Mouse (Mus musculus): ENCODE data around the gene Npdc1.

The Npdc1 gene

GRCm38 (mm10) chr2:25395721-25396596, 3.2 kb upstream of the Npdc1 start, which contains the start of gene Entpd2:
Gene Entpd2 (plus strand): TSS chr2:25395874.
- no peak for DNase-seq (ENCODE audit: low read depth)

DNA sequence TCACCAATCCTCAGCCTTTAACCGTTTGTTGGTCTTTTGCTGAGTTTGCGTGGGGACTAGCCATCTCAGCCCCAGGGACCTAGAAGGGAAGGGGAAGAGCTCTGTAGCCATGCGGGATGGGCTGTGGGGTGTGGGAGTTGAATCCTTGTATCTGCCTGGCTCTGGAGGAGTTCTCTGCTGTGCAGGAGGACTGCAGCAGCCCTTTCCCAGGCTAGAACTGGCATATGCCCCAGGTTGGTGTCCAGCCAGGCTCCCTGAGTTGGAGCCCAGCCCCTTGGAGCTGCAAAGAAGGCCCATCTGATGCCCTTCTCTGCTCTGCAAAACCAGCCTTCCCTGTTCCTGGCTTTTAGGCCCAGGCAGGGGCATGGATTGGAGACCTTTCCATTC, 2.6 kb upstream of the Npdc1 start:
- no peak for DNase-seq (ENCODE audit: low read depth)

DNA sequence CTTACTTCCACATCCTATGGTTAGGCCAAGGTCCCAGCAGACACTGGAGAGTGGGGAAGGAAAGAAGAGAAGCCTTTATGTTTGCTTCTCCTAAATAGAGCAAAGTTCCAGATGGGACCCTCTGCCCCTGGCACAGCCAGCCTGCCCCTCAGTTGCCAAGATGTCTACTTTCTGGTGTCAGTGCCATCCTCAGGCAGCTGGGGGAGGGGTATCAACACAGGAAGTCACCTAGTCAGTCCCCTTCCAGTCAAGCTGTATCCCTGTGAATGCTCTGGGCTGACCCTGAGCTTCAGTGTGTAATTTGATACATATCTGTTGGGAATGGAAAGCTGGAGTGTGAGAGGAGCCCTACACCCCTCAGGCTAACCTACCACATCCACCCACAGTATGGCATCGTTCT, 2.1 kb upstream of the Npdc1 start:
- DNase-seq (ENCODE audit: low read depth): no peak

DNA sequence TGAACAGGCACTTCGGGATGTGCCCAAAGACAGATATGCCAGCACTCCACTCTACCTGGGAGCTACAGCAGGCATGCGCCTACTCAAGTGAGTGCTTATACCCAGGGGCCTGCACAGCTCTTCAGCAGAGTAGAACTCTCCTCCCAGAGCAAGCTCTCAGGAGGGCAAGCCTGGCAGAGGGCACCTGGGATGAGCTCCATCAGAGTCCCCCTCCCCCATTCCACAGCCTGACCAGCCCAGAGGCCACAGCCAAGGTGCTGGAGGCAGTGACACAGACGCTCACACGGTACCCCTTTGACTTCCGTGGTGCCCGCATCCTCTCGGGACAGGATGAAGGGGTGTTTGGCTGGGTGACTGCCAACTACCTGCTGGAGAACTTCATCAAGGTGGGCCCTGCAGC, 1.1 kb upstream of the Npdc1 start:
- DNase-seq (ENCODE audit: low read depth): no peak

- DNase-seq (ENCODE audit: low read depth): no peak
Measured at GRCm38 (mm10) chr2:25400291-25400690, 1.1 kb downstream of the Npdc1 start.

GRCm38 (mm10) chr2:25400764-25401163, 1.6 kb downstream of the Npdc1 start:
- DNase-seq (ENCODE audit: low read depth): peak; percentile 38

GRCm38 (mm10) chr2:25402377-25402971, 3.3 kb downstream of the Npdc1 start:
- peak; percentile 88 for DNase-seq (ENCODE audit: low read depth)

GRCm38 (mm10) chr2:25402972-25403601, 3.9 kb downstream of the Npdc1 start:
- no peak for DNase-seq (ENCODE audit: low read depth)

- DNase-seq (ENCODE audit: low read depth): no peak
Measured at GRCm38 (mm10) chr2:25403994-25404393, 4.8 kb downstream of the Npdc1 start.

DNA sequence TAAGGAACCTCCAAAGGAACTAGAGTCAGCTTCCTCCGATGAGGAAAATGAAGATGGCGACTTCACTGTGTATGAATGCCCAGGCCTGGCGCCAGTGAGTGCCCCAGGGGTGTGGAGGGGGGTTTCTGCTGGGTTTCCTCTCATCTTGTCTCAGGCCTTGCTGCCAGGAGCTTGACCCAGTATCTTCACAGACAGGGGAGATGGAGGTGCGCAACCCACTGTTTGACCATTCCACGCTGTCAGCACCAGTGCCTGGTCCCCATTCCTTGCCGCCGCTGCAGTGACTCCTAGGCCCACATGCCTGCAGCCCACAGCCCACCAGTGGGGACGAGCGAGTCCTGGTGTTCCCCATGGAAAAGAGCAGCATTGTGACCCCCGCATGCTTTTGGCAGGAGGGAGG, 9.8 kb downstream of the Npdc1 start:
- no peak for DNase-seq (ENCODE audit: low read depth)

DNA sequence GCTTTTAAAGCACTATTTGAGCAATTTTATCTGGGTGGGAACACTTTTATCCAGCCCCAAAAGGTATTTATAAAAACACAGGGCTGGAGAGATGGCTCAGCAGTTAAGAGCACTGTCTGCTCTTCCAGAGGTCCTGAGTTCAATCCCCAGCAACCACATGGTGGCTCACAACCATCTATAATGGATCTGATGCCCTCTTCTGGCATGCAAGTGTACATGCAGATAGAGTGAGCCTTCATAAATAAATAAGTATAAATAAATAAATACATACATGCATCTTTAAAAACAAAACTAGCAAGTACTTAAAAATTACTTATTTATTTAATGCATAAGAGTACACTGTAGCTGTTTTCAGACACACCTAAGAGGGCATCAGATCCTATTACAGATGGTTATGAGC, 14.3 kb downstream of the Npdc1 start:
- DNase-seq (ENCODE audit: low read depth): peak; percentile 36

DNA sequence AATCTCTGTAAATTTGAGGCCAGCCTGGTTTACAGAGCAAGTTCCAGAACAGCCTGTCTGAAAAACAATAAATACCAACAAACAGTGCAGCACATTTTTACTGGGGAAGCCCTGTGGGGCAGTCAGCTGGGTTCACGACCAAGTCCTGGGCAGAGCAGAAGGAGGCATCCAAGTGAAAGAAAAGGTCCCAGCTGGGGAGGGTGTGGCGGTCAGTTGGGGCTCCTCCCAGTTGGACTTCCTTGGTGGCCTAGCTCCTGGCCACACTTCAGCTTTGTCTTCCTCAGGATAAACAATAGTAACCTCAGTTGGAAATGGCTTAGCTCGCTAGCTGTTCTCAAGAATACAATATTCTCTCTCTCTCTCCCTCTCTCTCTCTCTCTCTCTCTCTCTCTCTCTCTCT, 18.3 kb downstream of the Npdc1 start:
- no peak for DNase-seq (ENCODE audit: low read depth)

GRCm38 (mm10) chr2:25421896-25422295, 22.7 kb downstream of the Npdc1 start:
- DNase-seq (ENCODE audit: low read depth): peak; percentile 93

DNA sequence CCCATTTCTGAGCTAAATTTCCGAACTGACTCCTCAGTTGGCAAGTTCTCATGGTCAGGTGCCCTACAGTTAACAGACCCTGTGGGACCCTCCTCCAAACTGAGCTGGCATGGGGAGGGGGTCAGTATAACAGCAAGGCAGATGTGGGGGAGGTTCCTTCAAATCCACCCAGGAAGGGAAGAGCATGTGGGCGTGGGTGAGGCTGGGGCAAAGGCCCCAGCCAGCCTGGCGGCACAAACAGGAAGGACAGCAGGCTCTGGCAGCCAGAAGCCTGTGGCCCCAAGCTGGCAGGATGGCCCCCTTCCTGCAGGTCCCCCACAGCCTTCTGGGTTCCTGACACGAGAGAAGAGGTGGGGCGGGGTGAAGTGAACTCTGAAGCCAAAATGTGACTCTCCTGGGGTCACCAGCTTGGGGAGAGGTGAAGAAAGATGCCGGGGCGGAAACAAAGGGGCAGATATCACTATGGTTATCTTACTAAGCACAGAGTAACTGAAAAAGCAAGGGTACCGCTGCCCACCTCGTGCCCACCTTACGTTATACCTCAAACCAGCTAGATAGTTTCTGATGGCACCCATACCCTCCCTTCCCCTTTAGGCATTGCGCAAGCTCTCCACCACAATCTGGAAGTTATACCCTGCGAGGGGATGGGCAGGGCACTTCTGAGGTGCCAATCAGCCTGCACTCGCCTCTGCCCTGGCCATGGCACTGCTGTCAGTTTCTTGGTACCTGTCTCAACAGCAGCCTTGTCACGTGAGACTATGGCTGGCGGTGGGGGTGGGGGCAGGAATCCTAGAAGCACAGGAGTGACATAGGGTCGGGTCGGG, 23.6 kb downstream of the Npdc1 start, which contains the start of gene Fut7:
TSS of gene Fut7 (plus strand) at position 681 of the 824 bp plus-strand sequence.
- DNase-seq (ENCODE audit: low read depth): peak; percentile 96

DNA sequence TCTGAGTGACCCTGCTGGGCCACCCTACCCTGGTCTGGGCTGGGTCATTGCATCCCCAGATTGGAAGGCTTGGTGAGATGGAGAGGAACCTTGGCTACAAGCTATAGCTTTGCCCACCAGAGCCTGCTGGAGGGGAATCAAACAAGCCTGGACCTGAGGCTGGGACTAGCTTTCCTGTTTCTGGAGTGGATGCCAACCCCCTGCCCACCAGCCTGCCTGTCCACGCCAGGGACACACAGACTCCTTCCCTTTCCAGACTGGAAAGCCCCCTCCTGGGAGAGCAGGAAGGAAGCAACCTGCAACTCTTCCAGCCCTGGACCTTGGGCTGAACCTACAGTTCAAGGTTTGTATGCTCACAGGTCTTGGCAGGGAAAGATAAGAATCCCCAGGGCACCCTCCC, 24.5 kb downstream of the Npdc1 start:
- no peak for DNase-seq (ENCODE audit: low read depth)

GRCm38 (mm10) chr2:25425481-25425880, 26.3 kb downstream of the Npdc1 start:
- DNase-seq (ENCODE audit: low read depth): no peak

DNA sequence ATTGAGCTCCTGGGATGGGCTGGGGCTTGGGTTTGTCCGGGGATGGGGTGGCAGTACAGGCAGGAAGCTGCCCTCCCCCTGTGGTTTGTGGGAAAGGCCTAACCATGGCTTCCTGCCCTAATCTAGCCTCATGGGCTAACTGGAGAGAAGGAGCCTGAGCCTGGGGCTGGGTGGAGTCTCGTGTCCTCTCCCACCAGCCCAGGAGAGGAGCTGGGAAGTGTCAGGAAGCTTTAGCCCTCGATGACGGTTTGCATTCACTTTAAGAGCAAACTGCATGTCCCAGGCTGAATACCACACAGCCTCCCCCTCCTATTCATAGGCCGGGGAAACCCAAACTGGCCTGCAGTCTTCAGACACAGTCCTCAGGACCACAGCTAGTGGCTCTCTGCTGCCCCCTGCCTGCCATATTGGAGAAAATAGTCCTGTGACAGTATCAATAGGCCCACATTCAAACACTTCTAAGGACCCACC, 27.6 kb downstream of the Npdc1 start:
- peak; percentile 94 for DNase-seq (ENCODE audit: low read depth)

DNA sequence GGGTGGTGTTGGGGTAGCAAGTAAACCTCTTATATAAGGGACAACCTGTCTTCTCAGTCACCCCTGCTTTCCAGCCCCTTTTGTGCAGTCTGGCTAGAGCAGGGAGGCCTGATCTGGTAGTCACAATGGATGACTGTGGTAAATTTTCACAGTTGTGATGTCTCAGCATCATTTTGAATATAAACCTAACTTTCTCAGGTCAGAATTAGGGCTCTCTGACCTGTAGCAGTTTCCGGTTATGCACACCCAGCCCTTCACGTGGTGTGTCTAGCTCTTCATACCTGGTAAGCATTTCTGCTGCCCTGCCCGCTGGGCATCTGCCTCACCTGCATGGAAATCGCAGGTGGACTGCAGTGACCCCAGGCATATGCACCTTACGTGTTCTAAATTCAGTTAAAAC, 28.1 kb downstream of the Npdc1 start:
- DNase-seq (ENCODE audit: low read depth): no peak

DNA sequence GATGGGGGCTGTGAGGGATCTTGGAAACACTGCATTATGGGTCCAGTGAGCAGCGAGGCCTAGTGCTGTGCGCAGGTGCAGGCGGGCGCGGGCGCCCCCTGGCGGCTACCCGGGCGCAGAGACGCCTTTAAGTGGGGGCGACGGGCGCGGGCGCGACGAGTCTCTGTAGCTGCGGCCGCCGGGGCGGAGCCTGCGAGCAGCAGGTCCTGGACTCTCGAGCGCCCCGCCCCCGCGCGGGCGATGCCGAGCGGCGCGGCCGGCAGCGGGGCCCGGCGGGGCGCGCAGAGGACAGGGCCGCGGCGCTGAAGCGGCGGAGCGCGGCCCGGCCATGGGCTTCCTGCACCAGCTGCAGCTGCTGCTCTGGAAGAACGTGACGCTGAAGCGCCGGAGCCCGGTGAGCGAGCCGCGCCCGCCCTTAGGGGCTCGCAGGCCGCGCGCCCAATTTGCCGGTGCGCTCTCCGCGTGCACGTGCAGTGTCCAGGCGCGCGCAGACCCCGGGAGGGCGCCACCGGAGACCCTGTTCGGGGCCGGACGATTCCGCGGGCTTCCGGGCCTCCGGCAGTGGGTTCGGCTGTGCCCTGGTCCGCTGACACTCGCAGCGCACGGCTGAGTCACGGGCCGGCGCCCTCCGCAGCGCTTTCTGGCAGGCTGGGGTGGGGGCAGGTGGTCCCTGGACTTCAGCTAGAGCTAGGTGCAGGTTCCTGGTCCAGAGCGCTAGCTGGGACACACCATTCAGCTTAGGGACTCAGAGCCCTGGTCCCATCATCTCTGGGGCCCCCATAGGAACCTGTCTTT, 29.5 kb downstream of the Npdc1 start, which contains the start of gene Abca2:
TSS of gene Abca2 (plus strand) at position 262 of the 795 bp plus-strand sequence.
- DNase-seq (ENCODE audit: low read depth): peak; percentile 93

DNA sequence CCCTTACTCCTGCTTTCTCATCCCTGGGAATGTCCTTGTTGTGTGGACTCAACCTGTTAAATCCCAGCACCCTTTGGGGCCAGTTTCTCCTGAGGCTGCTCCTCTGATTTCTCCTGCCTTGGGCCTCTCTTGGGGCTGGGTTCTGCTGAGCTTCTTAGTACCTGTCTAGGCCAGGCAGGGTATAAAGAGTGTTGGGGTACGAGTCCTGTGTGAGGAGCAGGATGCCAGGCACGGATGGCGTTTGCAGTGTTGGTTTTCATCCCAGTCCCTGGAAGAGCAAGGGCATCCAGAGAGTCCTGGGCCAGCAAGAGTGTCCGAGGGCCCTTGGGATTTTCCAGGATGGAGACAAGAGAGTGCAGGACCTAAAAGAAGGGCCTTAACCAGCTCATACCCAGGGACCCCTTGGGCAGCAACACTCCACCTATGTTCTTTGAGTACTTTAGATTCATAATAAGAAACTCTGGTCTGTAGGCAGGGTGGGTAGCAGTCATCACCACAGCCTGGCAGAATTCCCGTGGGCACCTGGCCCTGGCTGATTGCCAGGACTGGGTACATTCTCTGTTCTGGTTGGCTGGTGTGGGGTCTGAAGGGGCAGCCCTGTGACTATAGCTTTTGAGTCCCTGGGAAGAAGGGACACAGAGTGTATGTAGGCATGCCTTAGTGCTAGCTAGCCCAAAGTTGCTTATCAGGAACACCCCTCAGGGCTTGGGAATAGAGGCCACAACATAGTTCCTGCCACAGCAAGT, 30.5 kb downstream of the Npdc1 start:
- DNase-seq (ENCODE audit: low read depth): peak; percentile 12

Measured in 416B (cell line).